Mouse (Mus musculus): ENCODE measurements at regions not wholly inside any gene's neighbourhood (a gene's known extent, or its start where the extent isn't known, plus 50 kb on each side); places are given as distances from the start of the nearest gene placed in this dataset.

- TF ChIP-seq EP300 (IDR thresholded peaks at IDR 0.05) (no peak), CTCF (IDR thresholded peaks at IDR 0.05) (no peak)
These were observed 177.6 kb upstream of the Adgrl2 start for GRCm38 (mm10) chr3:149167997-149168396.

All from lung, postnatal 0 days (tissue).